Mouse (Mus musculus) liver, embryonic 14.5 days (tissue): ENCODE measurements around the gene Nfxl1.

Experiments used
- CTCF ChIP-seq: IDR thresholded peaks from 2 replicates; pipeline ENCODE4 v1.5.1; 2016; ENCODE audit warnings: antibody characterized with exemption, low read depth, control low read depth
- EP300 ChIP-seq: IDR thresholded peaks from 2 replicates; pipeline ENCODE4 v1.6.1; 2016; ENCODE audit warnings: antibody characterized with exemption, low read depth

- no peak for TF ChIP-seq CTCF
- no peak for TF ChIP-seq EP300
Measured at GRCm38 (mm10) chr5:72560976-72561628, 1.6 kb upstream of the Nfxl1 start.
